Mouse (Mus musculus) frontal cortex, postnatal 14 days (tissue): Measurements from ENCODE around the gene Pde4dip.

Experiments used
- DNase-seq, 2 experiments: peaks; one replicate each; pipeline ENCODE4 v3.0.0; 2022; ENCODE audit warnings: low spot score in 2 of 2

Pde4dip gene

GRCm38 (mm10) chr3:97751566-97751965 is 136.9 kb downstream of the Pde4dip start:
- DNase-seq, result no peak

- no peak for DNase-seq
Observed at GRCm38 (mm10) chr3:97748789-97749188, 139.7 kb downstream of the Pde4dip start.

- DNase-seq, result no peak
Observed at GRCm38 (mm10) chr3:97742841-97743240, 145.7 kb downstream of the Pde4dip start.

GRCm38 (mm10) chr3:97735575-97735974 is 152.9 kb downstream of the Pde4dip start:
- no peak for DNase-seq

- no peak for DNase-seq
Observed at GRCm38 (mm10) chr3:97734259-97734658, 154.2 kb downstream of the Pde4dip start.

- DNase-seq, result no peak
Observed at GRCm38 (mm10) chr3:97732622-97733021, 155.9 kb downstream of the Pde4dip start.

GRCm38 (mm10) chr3:97730624-97731023 is 157.9 kb downstream of the Pde4dip start:
- no peak for DNase-seq

- no peak for DNase-seq
Observed at GRCm38 (mm10) chr3:97730131-97730530, 158.4 kb downstream of the Pde4dip start.

GRCm38 (mm10) chr3:97727801-97728200 is 160.7 kb downstream of the Pde4dip start:
- no peak for DNase-seq

GRCm38 (mm10) chr3:97719116-97719515 is 169.4 kb downstream of the Pde4dip start:
- DNase-seq, result no peak

GRCm38 (mm10) chr3:97715922-97716321 is 172.6 kb downstream of the Pde4dip start:
- DNase-seq, result no peak

- DNase-seq, result no peak
Observed at GRCm38 (mm10) chr3:97710881-97711280, 177.6 kb downstream of the Pde4dip start.

GRCm38 (mm10) chr3:97710134-97710533 is 178.4 kb downstream of the Pde4dip start:
- DNase-seq, result no peak

GRCm38 (mm10) chr3:97706561-97706960 is 181.9 kb downstream of the Pde4dip start:
- DNase-seq, result no peak

GRCm38 (mm10) chr3:97705508-97705907 is 183.0 kb downstream of the Pde4dip start:
- no peak for DNase-seq

- no peak for DNase-seq
Observed at GRCm38 (mm10) chr3:97702448-97703080, 185.9 kb downstream of the Pde4dip start.

- no peak for DNase-seq
Observed at GRCm38 (mm10) chr3:97701198-97701597, 187.3 kb downstream of the Pde4dip start.

GRCm38 (mm10) chr3:97699061-97699460 is 189.4 kb downstream of the Pde4dip start:
- no peak for DNase-seq

GRCm38 (mm10) chr3:97697291-97697690 is 191.2 kb downstream of the Pde4dip start:
- DNase-seq, result no peak

- no peak for DNase-seq
Observed at GRCm38 (mm10) chr3:97696866-97697265, 191.6 kb downstream of the Pde4dip start.

- no peak for DNase-seq
Observed at GRCm38 (mm10) chr3:97693806-97694205, 194.7 kb downstream of the Pde4dip start.

- no peak for DNase-seq
Observed at GRCm38 (mm10) chr3:97691443-97692017, 197.0 kb downstream of the Pde4dip start.

- no peak for DNase-seq
Observed at GRCm38 (mm10) chr3:97690590-97690989, 197.9 kb downstream of the Pde4dip start.

- DNase-seq, result no peak
Observed at GRCm38 (mm10) chr3:97689289-97689688, 199.2 kb downstream of the Pde4dip start.
